Mouse (Mus musculus) gonadal fat pad, adult 2 months (tissue): ENCODE results near the gene Sod1. TPM values are rescaled to one million over a fixed set of nuclear protein-coding genes. Genes with fewer than 3 reads are reported as not detected.

ENCODE experiments used
- DNase-seq: peaks from one replicate; pipeline ENCODE4 v3.0.0-alpha.2; 2012; ENCODE audit warnings: low read depth
- polyA plus RNA-seq: library from polyadenylated mRNA; depleted of rRNA; stranded (reverse); fragments of >200 nt; gene quantifications from 2 replicates; pipeline ENCODE4 v1.2.3, GENCODE M21; 2012; rRNA removed

Gene Sod1
- polyA plus RNA-seq, result 687 and 749 TPM in 2 replicates

GRCm38 (mm10) chr16:90220026-90220891 is at the start of gene Sod1:
Gene Sod1 (plus strand): TSS chr16:90220754.
- DNase-seq, result no peak

GRCm38 (mm10) chr16:90171416-90171815 is 49.1 kb upstream of the Sod1 start:
- no peak for DNase-seq

- DNase-seq, result no peak
These were observed 44.1 kb upstream of the Sod1 start for GRCm38 (mm10) chr16:90176472-90176871.

GRCm38 (mm10) chr16:90177425-90177824 is 43.1 kb upstream of the Sod1 start:
- no peak for DNase-seq

GRCm38 (mm10) chr16:90178404-90178803 is 42.1 kb upstream of the Sod1 start:
- no peak for DNase-seq

GRCm38 (mm10) chr16:90179892-90180291 is 40.7 kb upstream of the Sod1 start:
- no peak for DNase-seq

GRCm38 (mm10) chr16:90180975-90181374 is 39.6 kb upstream of the Sod1 start:
- no peak for DNase-seq

- no peak for DNase-seq
These were observed 38.9 kb upstream of the Sod1 start for GRCm38 (mm10) chr16:90181673-90182072.

GRCm38 (mm10) chr16:90184135-90184534 is 36.4 kb upstream of the Sod1 start:
- no peak for DNase-seq

- DNase-seq, result no peak
These were observed 34.5 kb upstream of the Sod1 start for GRCm38 (mm10) chr16:90185928-90186588.

GRCm38 (mm10) chr16:90187453-90187852 is 33.1 kb upstream of the Sod1 start:
- DNase-seq, result no peak

GRCm38 (mm10) chr16:90191289-90191688 is 29.3 kb upstream of the Sod1 start:
- no peak for DNase-seq

- DNase-seq, result no peak
These were observed 26.8 kb upstream of the Sod1 start for GRCm38 (mm10) chr16:90193719-90194118.

GRCm38 (mm10) chr16:90196688-90197240 is 23.8 kb upstream of the Sod1 start:
- DNase-seq, result no peak

- no peak for DNase-seq
These were observed 23.1 kb upstream of the Sod1 start for GRCm38 (mm10) chr16:90197337-90197973.

- DNase-seq, result no peak
These were observed 21.9 kb upstream of the Sod1 start for GRCm38 (mm10) chr16:90198626-90199025.

GRCm38 (mm10) chr16:90199174-90199573 is 21.4 kb upstream of the Sod1 start:
- DNase-seq, result no peak

- no peak for DNase-seq
These were observed 18.4 kb upstream of the Sod1 start for GRCm38 (mm10) chr16:90202140-90202539.

GRCm38 (mm10) chr16:90203226-90203962 is 17.2 kb upstream of the Sod1 start:
- DNase-seq, result no peak

GRCm38 (mm10) chr16:90204868-90205267 is 15.7 kb upstream of the Sod1 start:
- DNase-seq, result no peak

GRCm38 (mm10) chr16:90208996-90209395 is 11.6 kb upstream of the Sod1 start:
- DNase-seq, result no peak

- DNase-seq, result no peak
These were observed 9.8 kb upstream of the Sod1 start for GRCm38 (mm10) chr16:90210717-90211116.
